Mouse (Mus musculus): ENCODE data around the gene Ubqln1. TPM values are rescaled to one million over a fixed set of nuclear protein-coding genes. Genes with fewer than 3 reads are reported as not detected.

Ubqln1 gene
- 41.3 TPM for polyA plus RNA-seq (2014; fragmentation: Illumina TruSeq; extraction: RNeasy Lipid Tissue Mini Kit (QIAGEN cat#74804); ENCODE audit: insufficient read depth, low read depth, low replicate concordance)

DNA sequence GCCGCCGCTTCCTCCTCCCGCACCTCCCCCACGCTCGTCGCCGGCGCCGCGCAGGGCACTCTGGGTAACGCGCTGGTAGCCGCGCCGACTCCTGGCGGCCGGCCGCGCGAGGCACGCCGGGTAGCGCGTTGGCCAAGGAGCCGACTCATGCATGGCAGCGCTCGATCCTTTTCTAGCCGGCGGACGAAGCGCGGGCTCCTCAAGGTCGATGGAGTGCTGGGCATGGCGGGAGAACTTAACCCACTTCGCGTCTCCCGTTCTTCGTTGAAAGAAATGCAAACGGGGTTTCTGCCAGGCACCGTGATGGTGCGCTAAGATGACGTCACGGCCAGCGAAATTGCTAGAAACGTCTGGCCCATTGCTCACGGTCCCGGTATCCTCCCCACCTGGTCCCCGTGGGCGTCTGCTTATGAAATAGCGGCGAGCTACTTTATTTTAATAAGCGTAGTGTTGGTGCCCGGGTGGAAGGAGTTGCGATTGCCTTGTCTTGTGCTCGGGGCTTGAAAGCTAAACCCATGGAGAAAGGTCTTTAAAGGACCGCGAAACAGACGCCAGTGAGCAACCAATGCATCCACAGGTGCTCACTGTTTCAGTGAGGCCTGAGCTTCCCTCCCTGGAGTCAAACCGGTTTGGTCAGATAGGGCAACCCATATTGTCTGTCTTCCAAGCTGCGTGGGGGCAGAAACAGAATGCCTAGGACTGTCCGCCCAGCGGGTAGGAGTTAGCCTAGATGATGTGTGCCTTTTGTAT, at the start of gene Ubqln1:
Ubqln1 (minus strand) TSS at position 62 of the 750 bp plus-strand sequence.

DNA sequence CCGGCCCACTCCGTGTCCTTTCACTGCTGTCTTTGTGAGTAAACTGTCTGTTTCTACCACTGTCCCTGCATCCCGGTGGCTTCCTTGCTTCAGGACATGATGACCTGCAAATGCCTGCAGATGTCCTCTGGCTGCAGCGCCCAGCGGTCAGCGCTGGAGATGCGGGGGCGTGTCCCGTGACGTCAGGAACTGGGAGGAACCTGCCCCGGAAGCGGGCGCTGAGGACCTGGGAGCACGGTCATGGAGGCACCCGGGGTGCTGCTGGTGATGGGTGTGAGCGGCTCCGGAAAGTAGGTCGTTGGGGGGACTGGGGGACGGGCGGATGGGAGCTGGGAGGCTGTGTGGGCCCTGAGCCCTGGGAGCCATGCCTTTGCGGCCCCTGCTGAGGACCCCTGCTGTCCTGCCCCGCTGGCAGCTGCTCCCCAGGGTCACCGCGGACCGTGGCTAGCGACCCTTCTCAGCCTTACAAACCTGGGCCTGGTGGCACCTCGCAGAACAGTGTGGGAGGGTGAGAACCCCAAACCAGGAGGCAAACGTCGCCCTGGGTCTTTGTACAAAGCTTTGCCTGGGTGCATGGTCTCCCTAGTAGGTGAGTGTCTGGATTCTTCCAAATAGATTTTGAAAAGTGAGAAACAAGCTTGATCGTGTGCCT, 57.9 kb downstream of the Ubqln1 start, which contains the start of gene Idnk:
Idnk (plus strand) TSS at position 203 of the 652 bp plus-strand sequence.

DNA sequence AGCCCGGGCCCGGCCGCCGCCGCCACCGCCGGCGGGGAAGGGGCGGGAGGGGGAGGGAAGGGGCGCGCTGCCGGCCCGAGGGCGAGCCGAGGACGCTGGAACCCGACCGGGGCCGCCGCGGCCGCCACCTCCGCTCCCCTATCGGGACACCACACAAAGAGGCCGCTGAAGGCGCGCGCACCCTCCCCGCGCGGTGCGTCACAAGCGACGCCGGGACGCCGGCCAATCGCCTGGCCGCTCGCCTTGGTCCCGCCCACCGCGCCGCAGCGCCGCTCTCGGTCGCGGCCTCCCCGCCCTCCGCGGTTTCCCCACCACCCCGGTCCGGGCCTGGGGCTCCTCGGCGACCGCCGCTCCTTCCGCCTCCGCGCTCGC, 87.1 kb downstream of the Ubqln1 start, which contains the start of gene Hnrnpa0:
Hnrnpa0 (minus strand) TSS at position 161 of the 372 bp plus-strand sequence.

Other genes with a start within 250 kb of the Ubqln1 start
- gene Klhl3, start 102.1 kb downstream of the Ubqln1 start, polyA plus RNA-seq (2014; fragmentation: Illumina TruSeq; extraction: RNeasy Lipid Tissue Mini Kit (QIAGEN cat#74804); ENCODE audit: insufficient read depth, low read depth, low replicate concordance), result 0.63 TPM
- 53.3 TPM for gene Hnrnpa0, start 87.1 kb downstream of the Ubqln1 start, polyA plus RNA-seq (2014; fragmentation: Illumina TruSeq; extraction: RNeasy Lipid Tissue Mini Kit (QIAGEN cat#74804); ENCODE audit: insufficient read depth, low read depth, low replicate concordance)
- 47.4 TPM for gene Idnk, start 58.0 kb downstream of the Ubqln1 start, polyA plus RNA-seq (2014; fragmentation: Illumina TruSeq; extraction: RNeasy Lipid Tissue Mini Kit (QIAGEN cat#74804); ENCODE audit: insufficient read depth, low read depth, low replicate concordance)
- 29.2 TPM for gene Gkap1, start 60.0 kb upstream of the Ubqln1 start, polyA plus RNA-seq (2014; fragmentation: Illumina TruSeq; extraction: RNeasy Lipid Tissue Mini Kit (QIAGEN cat#74804); ENCODE audit: insufficient read depth, low read depth, low replicate concordance)
- gene Kif27, start 143.5 kb upstream of the Ubqln1 start, polyA plus RNA-seq (2014; fragmentation: Illumina TruSeq; extraction: RNeasy Lipid Tissue Mini Kit (QIAGEN cat#74804); ENCODE audit: insufficient read depth, low read depth, low replicate concordance), result 1.8 TPM
- gene 2210016F16Rik, start 169.6 kb upstream of the Ubqln1 start, polyA plus RNA-seq (2014; fragmentation: Illumina TruSeq; extraction: RNeasy Lipid Tissue Mini Kit (QIAGEN cat#74804); ENCODE audit: insufficient read depth, low read depth, low replicate concordance), result 17.6 TPM
- 13.2 TPM for gene Rmi1, start 186.6 kb upstream of the Ubqln1 start, polyA plus RNA-seq (2014; fragmentation: Illumina TruSeq; extraction: RNeasy Lipid Tissue Mini Kit (QIAGEN cat#74804); ENCODE audit: insufficient read depth, low read depth, low replicate concordance)
- gene Hnrnpk, start 187.7 kb upstream of the Ubqln1 start, polyA plus RNA-seq (2014; fragmentation: Illumina TruSeq; extraction: RNeasy Lipid Tissue Mini Kit (QIAGEN cat#74804); ENCODE audit: insufficient read depth, low read depth, low replicate concordance), result 267 TPM